Mouse (Mus musculus): ENCODE measurements around the gene Zmat5.

Zmat5 gene

GRCm38 (mm10) chr11:4780927-4781326, 76.4 kb downstream of the Zmat5 start:
- no peak for DNase-seq (ENCODE audit: low spot score)

GRCm38 (mm10) chr11:4783116-4783515, 78.6 kb downstream of the Zmat5 start:
- DNase-seq (ENCODE audit: low spot score) = no peak

GRCm38 (mm10) chr11:4784629-4785142, 80.2 kb downstream of the Zmat5 start:
- DNase-seq (ENCODE audit: low spot score) = no peak

Measured in T-cell, adult 2 months (primary cell).